Mouse (Mus musculus): ENCODE measurements around the gene Tjp1. TPM values are rescaled to one million over a fixed set of nuclear protein-coding genes. Genes with fewer than 3 reads are reported as not detected.

Tjp1 gene
- polyA plus RNA-seq, 1 experiment from 2014 or later, result 29.7 TPM

DNA sequence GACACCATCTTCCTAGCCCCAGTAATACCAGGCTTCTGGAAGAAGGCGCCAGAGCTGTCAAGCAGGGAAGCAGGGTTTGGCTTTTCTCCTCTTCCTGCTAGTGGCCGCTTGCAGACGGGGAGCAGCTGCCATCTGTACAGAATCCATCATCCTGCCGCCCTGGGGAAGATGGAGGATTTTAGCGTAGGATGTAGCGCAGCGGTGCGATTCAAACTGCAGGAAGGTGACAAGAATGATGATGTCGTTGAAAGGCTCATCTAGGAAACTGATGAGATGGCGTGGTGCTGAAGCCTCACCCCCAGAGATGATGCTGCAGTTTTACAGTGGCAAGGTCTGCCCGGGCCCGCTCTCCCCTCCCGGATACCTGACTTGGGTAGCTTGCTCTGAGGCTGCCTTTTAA is 248.3 kb downstream of the Tjp1 start:
- no peak overlapping the region for H3K4me3 ChIP-seq (replicated peaks)
- peak overlapping the region; percentile 13 for H3K27ac ChIP-seq (replicated peaks)
- no peaks in the 10 kb centered on the region for H3K36me3 ChIP-seq
- no peak overlapping the region for H3K9ac ChIP-seq (replicated peaks)
- 42% methylated on average over 13 of the region's 13 CpGs for WGBS
- H3K4me2 ChIP-seq, result no peak overlapping the region
- 0 out of 2 replicates have a peak, but pooled peaks cover 3% of the 10 kb centered on the region for H3K4me1 ChIP-seq
- H3K9me3 ChIP-seq (replicated peaks), result no peaks in the 10 kb centered on the region
- peak; percentile 66; the same call in 1 of the 2 replicates for ATAC-seq (ENCODE audit: low FRiP score)
- H3K27me3 ChIP-seq (replicated peaks), result no peaks in the 10 kb centered on the region

GRCm38 (mm10) chr7:65275761-65276160 is 251.8 kb downstream of the Tjp1 start:
- Histone ChIP-seq H3K36me3 (no peaks in the 10 kb centered on the region), H3K9ac (replicated peaks) (no peak overlapping the region), H3K4me2 (no peak overlapping the region), H3K27me3 (replicated peaks) (no peaks in the 10 kb centered on the region), H3K4me1 (no peaks in the 10 kb centered on the region), H3K9me3 (replicated peaks) (no peaks in the 10 kb centered on the region), H3K4me3 (replicated peaks) (no peak overlapping the region), H3K27ac (replicated peaks) (no peak overlapping the region)
- WGBS, result 83% methylated on average over 4 of the region's 4 CpGs
- ATAC-seq (ENCODE audit: low FRiP score), result no peak

DNA sequence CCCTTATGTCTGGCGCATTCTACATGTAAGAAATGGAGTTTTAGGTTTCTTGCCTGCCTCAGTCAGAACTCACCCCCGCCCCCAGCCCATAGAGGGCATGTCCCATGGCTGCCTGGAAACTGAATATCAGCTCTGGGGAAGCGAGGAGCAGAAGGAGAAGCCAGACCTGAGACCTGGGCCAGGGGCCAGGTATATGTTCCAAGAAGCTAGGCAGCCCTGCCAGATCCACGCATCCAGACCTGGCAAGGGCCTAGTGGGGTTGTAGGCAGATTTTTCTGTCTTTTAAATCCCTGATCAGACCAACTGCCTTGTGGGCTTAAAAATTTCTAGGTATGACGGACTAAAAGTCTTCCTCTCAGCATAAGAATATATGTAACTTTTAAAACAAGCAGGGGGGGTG is 253.4 kb downstream of the Tjp1 start:
- Histone ChIP-seq H3K4me3 (replicated peaks) (no peak overlapping the region), H3K9me3 (replicated peaks) (no peaks in the 10 kb centered on the region), H3K27ac (replicated peaks) (no peak overlapping the region), H3K4me2 (no peak overlapping the region), H3K9ac (replicated peaks) (no peak overlapping the region), H3K4me1 (no peaks in the 10 kb centered on the region), H3K36me3 (no peaks in the 10 kb centered on the region), H3K27me3 (replicated peaks) (no peaks in the 10 kb centered on the region)
- ATAC-seq (ENCODE audit: low FRiP score), result no peak
- 88% methylated on average over 5 of the region's 5 CpGs for WGBS

GRCm38 (mm10) chr7:65249656-65250055 is 277.9 kb downstream of the Tjp1 start:
- Histone ChIP-seq H3K27ac (replicated peaks) (no peak overlapping the region), H3K9ac (replicated peaks) (no peak overlapping the region), H3K4me3 (replicated peaks) (no peak overlapping the region), H3K4me2 (no peak overlapping the region), H3K27me3 (replicated peaks) (no peaks in the 10 kb centered on the region), H3K36me3 (no peaks in the 10 kb centered on the region), H3K9me3 (replicated peaks) (no peaks in the 10 kb centered on the region; the same call in 1 of the 2 replicates), H3K4me1 (no peaks in the 10 kb centered on the region)
- WGBS, result 96% methylated on average over 8 of the region's 8 CpGs
- ATAC-seq (ENCODE audit: low FRiP score), result no peak

Other genes with a start within 250 kb of the Tjp1 start
- 20.5 and 22.3 TPM in 2 replicates for gene Tarsl2, start 117.1 kb upstream of the Tjp1 start, polyA plus RNA-seq (2015; fragmentation: Nextera tagmentation; extraction: Ambion mirVana)
- gene Tm2d3, start 163.4 kb upstream of the Tjp1 start, polyA plus RNA-seq (2015; fragmentation: Nextera tagmentation; extraction: Ambion mirVana), result 80.8 and 90.8 TPM in 2 replicates

All from neural tube, embryonic 15.5 days (tissue).